Mouse (Mus musculus) midbrain, embryonic 14.5 days (tissue): Measurements from ENCODE around the gene Ifi35. TPM values are rescaled to one million over a fixed set of nuclear protein-coding genes. Genes with fewer than 3 reads are reported as not detected.
A peak's percentile ranks its signal among the peaks of the same experiment; 100 is the strongest.

ENCODE experiments used
- ATAC-seq: fragments of 200-750 bp; cut with Nextera tagmentation; 2 replicates; pipeline ENCODE4 v1.8.0; 2017; ENCODE audit warnings: moderate number of reproducible peaks, moderate library complexity; ENCODE audit not compliant: low FRiP score, low TSS enrichment
- DNase-seq: peaks from one replicate; pipeline ENCODE4 v3.0.0-alpha.2; 2015
- H3K27ac ChIP-seq: fragments of 300-500 bp; sonication (generic); replicated peaks from 2 replicates; pipeline ENCODE4 v1.5.1; 2014; ENCODE audit warnings: mild to moderate bottlenecking, low read depth, low read length, moderate library complexity
- H3K27me3 ChIP-seq: fragments of 300-500 bp; sonication (generic); 2 replicates; pipeline ENCODE4 v1.6.1; 2014; ENCODE audit warnings: low read length, control low read depth, mixed read lengths; ENCODE audit not compliant: control insufficient read depth, insufficient read depth
- H3K36me3 ChIP-seq: fragments of 300-500 bp; sonication (generic); 2 replicates; pipeline ENCODE4 v1.6.1; 2014; ENCODE audit warnings: low read length, control low read depth; ENCODE audit not compliant: control insufficient read depth, insufficient read depth
- H3K4me1 ChIP-seq: fragments of 300-500 bp; sonication (generic); 2 replicates; pipeline ENCODE4 v1.6.1; 2014; ENCODE audit warnings: mild to moderate bottlenecking, antibody characterized with exemption, low read length, control low read depth; ENCODE audit not compliant: control insufficient read depth, insufficient read depth
- H3K4me2 ChIP-seq: fragments of 300-500 bp; sonication (generic); 2 replicates; pipeline ENCODE4 v1.6.1; 2014; ENCODE audit warnings: mild to moderate bottlenecking, low read length, moderate library complexity
- H3K4me3 ChIP-seq: fragments of 300-500 bp; sonication (generic); replicated peaks from 2 replicates; pipeline ENCODE4 v1.5.1; 2014; ENCODE audit warnings: low read depth, low read length
- H3K9ac ChIP-seq: fragments of 300-500 bp; sonication (generic); replicated peaks from 2 replicates; pipeline ENCODE4 v1.6.1; 2014; ENCODE audit warnings: mild to moderate bottlenecking, low read length, moderate library complexity
- H3K9me3 ChIP-seq: fragments of 300-500 bp; sonication (generic); 2 replicates; pipeline ENCODE4 v1.6.1; 2016; ENCODE audit warnings: low read length, control low read depth, mixed read lengths; ENCODE audit not compliant: control insufficient read depth
- WGBS: fragments of 180-500 bp; shearing (Covaris S2); extraction: QIAGEN DNeasy Blood & Tissue Kit; methylation state at CpG from one replicate; pipeline ENCODE4 v1.1.7; 2014; 5-methylcytosine and 5-hydroxymethylcytosine counted together
- polyA plus RNA-seq: library from polyadenylated mRNA; unstranded; fragments of >200 nt; fragmentation: Nextera tagmentation; extraction: Ambion mirVana; gene quantifications from 2 replicates; pipeline ENCODE4 v1.2.1, GENCODE M21; 2014

The Ifi35 gene
- polyA plus RNA-seq, 1 experiment from 2014 or later = 5.9 TPM

DNA sequence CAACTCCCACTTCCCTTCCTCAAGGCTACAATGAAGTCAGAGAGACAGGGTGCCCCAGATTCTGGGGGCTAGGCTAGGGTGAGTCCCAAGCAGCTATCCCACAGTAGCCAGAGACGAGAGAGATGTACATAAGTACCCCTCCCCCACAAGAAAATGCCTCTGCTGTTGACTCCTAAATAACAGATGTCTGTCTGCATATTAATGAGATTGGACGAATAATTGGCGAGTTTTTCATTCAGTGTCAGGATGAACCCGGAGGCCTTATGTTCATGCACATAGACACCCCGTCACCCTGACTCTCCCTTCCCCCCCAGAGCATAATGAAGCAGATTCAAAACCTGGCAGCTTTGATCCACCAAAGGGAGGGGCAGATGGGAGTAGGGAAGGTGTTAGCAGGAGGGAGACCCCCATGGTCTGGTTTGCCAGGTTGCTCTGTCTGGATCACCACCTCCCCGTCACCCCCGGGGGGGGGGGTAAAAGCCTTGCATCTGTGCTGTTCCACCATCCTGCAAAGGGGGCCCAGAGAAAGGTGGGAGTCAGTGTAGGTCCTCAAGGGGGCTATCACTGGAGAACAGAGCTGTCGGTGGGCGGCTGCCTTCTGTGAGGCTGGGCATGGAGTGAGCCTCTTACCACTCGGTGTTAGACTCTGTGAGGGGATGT, 29.5 kb downstream of the Ifi35 start:
- H3K4me3 ChIP-seq = no peak overlapping the region
- peak overlapping the region; percentile 20; the same call in 1 of the 2 replicates for H3K4me2 ChIP-seq
- DNase-seq (peak; percentile 83), ATAC-seq (peak; percentile 78)
- H3K4me1 ChIP-seq = peaks cover 17% of the 10 kb centered on the region
- H3K36me3 ChIP-seq = no peaks in the 10 kb centered on the region
- H3K9me3 ChIP-seq = no peaks in the 10 kb centered on the region
- no peaks in the 10 kb centered on the region for H3K27me3 ChIP-seq
- H3K9ac ChIP-seq = no peak overlapping the region; the same call in 1 of the 2 replicates
- 7% methylated on average over 10 of the region's 10 CpGs for WGBS
- H3K27ac ChIP-seq = peak overlapping the region; percentile 93

DNA sequence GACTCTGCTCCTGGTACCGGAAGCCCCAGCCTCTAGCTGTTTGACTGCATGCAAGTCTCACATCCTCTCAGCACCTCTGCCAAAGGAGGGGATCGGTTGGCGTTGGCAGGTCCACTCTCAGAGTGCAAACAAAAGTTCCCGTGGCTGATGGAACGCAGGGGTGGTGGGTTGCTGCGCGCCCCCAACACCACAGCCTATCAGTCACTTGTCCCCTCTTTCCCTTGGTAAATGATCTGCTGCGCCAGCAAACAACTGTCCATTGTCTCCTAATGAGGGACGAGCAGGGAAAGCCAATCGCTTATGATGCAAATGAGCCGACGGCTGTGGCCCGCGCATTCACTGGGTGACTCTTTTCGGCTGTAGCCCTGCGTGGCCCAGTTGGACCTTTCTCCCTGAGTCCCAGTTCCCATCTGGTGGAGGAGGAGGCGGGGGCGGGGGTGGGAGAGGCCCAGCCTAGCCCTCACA, 31.0 kb downstream of the Ifi35 start:
- 0 out of 2 replicates have a peak overlapping the region, but pooled peaks have one; percentile 2 for H3K4me3 ChIP-seq
- peak overlapping the region; percentile 27 for H3K9ac ChIP-seq
- DNase-seq = peak; percentile 72
- H3K27me3 ChIP-seq = no peaks in the 10 kb centered on the region
- H3K9me3 ChIP-seq = no peaks in the 10 kb centered on the region
- peak overlapping the region; percentile 39 for H3K4me2 ChIP-seq
- peaks cover 23% of the 10 kb centered on the region for H3K4me1 ChIP-seq
- WGBS = 3% methylated on average over 18 of the region's 18 CpGs
- no peaks in the 10 kb centered on the region for H3K36me3 ChIP-seq
- peak overlapping the region; percentile 93 for H3K27ac ChIP-seq
- peak; percentile 32; the same call in 1 of the 2 replicates for ATAC-seq

DNA sequence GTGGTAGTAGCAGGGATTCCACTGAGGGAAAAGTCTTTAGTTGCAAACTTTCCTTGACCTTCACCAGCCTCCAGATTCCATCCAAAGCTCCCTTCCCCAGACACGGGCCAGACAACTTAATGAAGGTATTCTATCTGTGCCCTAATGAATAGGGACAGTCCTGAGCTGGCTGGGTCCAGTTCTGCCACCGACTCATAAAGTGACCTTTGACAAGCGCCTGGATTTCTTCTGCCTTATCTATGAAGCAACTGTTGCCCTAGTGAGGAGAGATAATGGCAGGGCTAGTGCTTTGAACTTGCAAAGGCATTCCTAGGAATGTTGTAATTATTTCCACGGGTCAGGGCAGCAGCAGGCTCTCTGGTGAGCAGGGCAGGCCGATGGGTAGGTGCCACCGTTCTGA, 32.7 kb downstream of the Ifi35 start:
- no peak for DNase-seq
- Histone ChIP-seq H3K27me3 (no peaks in the 10 kb centered on the region), H3K36me3 (no peaks in the 10 kb centered on the region), H3K27ac (0 out of 2 replicates have a peak overlapping the region, but pooled peaks have one; percentile 13), H3K4me3 (no peak overlapping the region), H3K4me1 (peaks cover 26% of the 10 kb centered on the region), H3K9ac (no peak overlapping the region), H3K4me2 (no peak overlapping the region), H3K9me3 (no peaks in the 10 kb centered on the region)
- 74% methylated on average over 6 of the region's 6 CpGs for WGBS
- ATAC-seq = no peak

DNA sequence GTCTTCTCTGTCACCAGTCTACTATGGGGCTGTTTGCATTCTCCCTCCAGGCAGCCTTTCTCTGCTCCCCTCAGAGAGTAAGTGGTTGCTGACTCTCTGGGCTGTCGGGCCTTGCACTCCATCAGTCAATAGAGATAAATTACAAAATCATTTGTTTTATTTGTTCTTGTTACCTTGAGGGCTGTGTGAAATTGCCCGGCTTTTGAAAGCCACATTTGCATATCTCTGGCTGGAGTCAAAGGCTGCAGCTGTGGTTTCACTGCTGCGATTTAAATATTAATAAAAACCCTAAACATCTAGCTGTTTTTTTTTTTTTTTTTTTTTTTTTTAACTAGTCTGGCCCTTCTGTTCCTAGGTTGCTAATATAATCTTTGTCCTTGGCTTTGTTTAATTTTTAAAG, 35.6 kb downstream of the Ifi35 start:
- Histone ChIP-seq H3K4me2 (no peak overlapping the region), H3K9me3 (no peaks in the 10 kb centered on the region), H3K27me3 (no peaks in the 10 kb centered on the region), H3K4me3 (no peak overlapping the region), H3K4me1 (peaks cover 20% of the 10 kb centered on the region), H3K9ac (no peak overlapping the region), H3K27ac (peak overlapping the region; percentile 77), H3K36me3 (no peaks in the 10 kb centered on the region)
- no peak for ATAC-seq
- peak; percentile 44 for DNase-seq
- WGBS = 7% methylated on average over 3 of the region's 3 CpGs

DNA sequence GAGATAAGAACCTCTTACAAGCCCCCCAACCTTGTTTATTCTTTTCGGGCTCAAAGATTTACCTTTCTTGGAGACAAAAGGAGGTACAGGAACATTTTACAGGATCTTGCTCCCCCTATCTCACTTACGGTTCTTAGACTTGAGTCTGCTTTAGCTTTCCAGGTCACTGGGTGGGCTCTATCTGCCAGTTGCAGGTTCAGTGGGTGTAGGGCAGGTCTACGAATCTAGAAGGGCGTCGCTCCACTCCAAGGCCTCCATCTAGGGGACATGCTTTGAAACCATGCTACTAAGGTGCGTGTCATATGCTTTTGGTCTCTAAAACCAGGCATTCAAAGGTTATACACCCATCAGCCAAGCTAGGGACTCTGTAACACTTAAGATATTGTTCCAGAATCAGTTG, 36.0 kb downstream of the Ifi35 start:
- Histone ChIP-seq H3K9ac (no peak overlapping the region), H3K4me3 (no peak overlapping the region), H3K9me3 (no peaks in the 10 kb centered on the region), H3K27me3 (no peaks in the 10 kb centered on the region), H3K4me1 (peaks cover 20% of the 10 kb centered on the region), H3K27ac (peak overlapping the region; percentile 77), H3K4me2 (no peak overlapping the region), H3K36me3 (no peaks in the 10 kb centered on the region)
- 70% methylated on average over 6 of the region's 6 CpGs for WGBS
- ATAC-seq (no peak), DNase-seq (no peak)

DNA sequence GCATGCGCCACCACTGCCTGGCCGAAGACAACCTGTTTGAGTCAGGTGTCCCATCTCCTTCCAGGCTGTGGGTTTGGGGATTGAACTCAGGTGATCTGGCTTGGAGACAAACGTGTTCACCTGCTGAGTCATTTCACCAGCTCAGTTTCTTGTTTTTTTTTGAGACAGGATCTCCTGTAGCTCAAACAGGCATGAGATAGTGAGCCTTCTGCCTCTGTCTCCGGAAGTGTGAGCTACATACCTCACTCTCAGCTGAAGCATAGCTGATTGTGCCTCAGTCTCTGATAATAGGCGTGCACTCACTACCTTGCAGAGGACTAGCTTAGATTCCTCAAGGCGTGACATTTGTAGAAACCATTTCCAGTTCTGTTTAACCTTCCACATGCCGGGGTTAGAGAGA, 36.6 kb downstream of the Ifi35 start:
- Histone ChIP-seq H3K4me1 (peaks cover 14% of the 10 kb centered on the region), H3K36me3 (no peaks in the 10 kb centered on the region), H3K27me3 (no peaks in the 10 kb centered on the region), H3K4me3 (no peak overlapping the region), H3K9me3 (no peaks in the 10 kb centered on the region), H3K4me2 (no peak overlapping the region), H3K27ac (peak overlapping the region; percentile 77), H3K9ac (no peak overlapping the region)
- ATAC-seq (no peak), DNase-seq (no peak)
- 89% methylated on average over 7 of the region's 7 CpGs for WGBS

DNA sequence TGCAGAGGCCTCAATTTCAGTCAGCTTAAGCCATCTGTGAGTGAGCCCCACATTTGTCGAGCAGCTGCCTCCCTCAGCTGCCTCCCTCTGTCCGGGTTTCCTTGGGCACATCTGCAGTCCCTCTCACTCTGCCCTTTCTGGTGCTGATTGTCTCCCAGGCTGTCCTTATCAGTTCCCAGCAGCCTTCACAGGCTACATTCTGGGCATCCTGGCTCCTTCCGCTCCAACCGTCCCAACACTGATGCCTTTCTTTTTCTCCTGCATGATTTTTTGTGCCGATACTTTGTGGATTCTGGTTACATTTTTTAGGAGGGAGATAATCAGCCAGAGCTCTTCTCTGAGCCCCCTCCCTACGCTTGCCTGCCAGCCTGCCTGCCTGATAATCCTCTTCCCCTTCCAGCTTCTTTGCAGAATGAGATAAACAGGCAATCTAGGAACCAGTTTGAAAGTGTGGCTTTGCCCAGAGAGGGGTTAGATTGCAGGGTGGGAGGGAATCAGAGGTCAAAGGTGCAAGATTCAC, 37.4 kb downstream of the Ifi35 start:
- ATAC-seq = no peak
- H3K27ac ChIP-seq = peak overlapping the region; percentile 69

DNA sequence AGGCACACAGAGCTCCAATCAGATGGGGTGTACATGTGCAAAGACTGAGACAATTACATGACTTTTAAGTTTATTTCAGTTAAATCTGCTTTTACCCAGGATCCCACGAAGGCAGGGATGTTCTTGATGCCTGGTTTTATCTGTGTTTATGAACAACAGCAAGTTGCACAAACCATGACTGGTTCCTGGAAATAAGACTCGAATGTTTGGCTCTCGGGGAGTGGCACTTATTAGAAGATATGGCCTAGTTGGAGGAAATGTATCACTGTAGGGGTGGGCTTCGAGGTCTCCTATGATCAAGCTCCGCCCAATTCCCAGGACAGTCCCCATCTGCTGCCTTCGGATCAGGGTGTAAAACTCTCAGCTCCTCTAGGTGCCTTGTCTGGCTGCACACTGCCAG, 37.9 kb downstream of the Ifi35 start:
- H3K36me3 ChIP-seq = no peaks in the 10 kb centered on the region
- H3K4me1 ChIP-seq = peaks cover 11% of the 10 kb centered on the region
- ATAC-seq = no peak
- H3K9ac ChIP-seq = no peak overlapping the region
- no peak for DNase-seq
- H3K27ac ChIP-seq = 0 out of 2 replicates have a peak overlapping the region, but pooled peaks have one; percentile 69
- H3K4me3 ChIP-seq = no peak overlapping the region
- H3K27me3 ChIP-seq = no peaks in the 10 kb centered on the region
- H3K4me2 ChIP-seq = no peak overlapping the region
- H3K9me3 ChIP-seq = no peaks in the 10 kb centered on the region
- WGBS = 76% methylated on average over 6 of the region's 6 CpGs

More for the DNA sequence above, 37.4 kb downstream of the Ifi35 start:
- Histone ChIP-seq H3K4me1 (peaks cover 11% of the 10 kb centered on the region), H3K9ac (no peak overlapping the region), H3K36me3 (no peaks in the 10 kb centered on the region), H3K9me3 (no peaks in the 10 kb centered on the region), H3K27me3 (no peaks in the 10 kb centered on the region), H3K4me2 (no peak overlapping the region), H3K4me3 (no peak overlapping the region)
- peak; percentile 36 for DNase-seq
- WGBS = 33% methylated on average over 6 of the region's 6 CpGs

DNA sequence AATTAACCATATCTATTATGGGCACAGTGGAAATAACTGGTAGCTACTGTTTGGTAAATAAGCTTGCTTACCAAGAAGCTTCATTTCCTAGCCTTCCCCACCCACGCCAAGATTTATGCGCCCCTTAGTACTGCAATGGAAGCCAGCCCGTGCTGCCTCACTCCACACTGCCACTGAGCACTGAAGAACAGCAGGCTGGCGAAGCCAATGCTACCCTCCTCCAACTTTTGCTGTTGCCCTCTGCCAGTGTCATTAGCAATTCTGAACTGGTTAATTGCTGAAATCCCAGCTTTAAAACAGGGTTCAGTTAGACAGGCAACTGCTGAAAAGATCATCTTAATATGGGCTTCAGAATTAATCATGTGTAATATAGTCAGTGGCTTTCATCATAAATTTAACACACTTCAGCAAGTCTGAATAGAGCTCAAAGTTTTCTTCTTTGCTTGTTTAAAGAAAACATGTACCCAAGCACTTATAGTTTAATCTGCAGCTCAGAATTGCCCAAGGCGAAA, 58.1 kb downstream of the Ifi35 start:
- Histone ChIP-seq H3K27ac (no peak overlapping the region), H3K27me3 (no peaks in the 10 kb centered on the region), H3K9ac (no peak overlapping the region), H3K4me3 (no peak overlapping the region), H3K4me2 (no peak overlapping the region), H3K36me3 (peaks cover 4% of the 10 kb centered on the region), H3K9me3 (no peaks in the 10 kb centered on the region), H3K4me1 (no peaks in the 10 kb centered on the region)
- DNase-seq (no peak), ATAC-seq (no peak)
- 82% methylated on average over 5 of the region's 5 CpGs for WGBS
